ENCODE assay signal across 9 mouse cellular contexts in genomic region chr4:126108061-126108740, GRCm38 (mm10). TPM values are rescaled to one million over a fixed set of nuclear protein-coding genes. Genes with fewer than 3 reads are reported as not detected.
DNase-seq lines count a peak whose midpoint lies in the region; TF ChIP-seq lines count a peak whose summit lies in the region.
"Had no signal": no experiment of that assay in that cellular context is flagged by ENCODE, and none has a peak within 500 bp of the region (broad histone marks: within the 10 kb centered on the region; RNA-seq: fewer than 3 reads in every experiment).

No protein-coding gene starts in this region.

- peak; percentile 61 for DNase-seq in cerebellum, adult 9-10 months
- no peak for DNase-seq in cerebellum, postnatal 4 days (ENCODE audit: low spot score in 2 of 2)
- DNase-seq in lung, postnatal 10 days, result peak; percentile 51
- no peak for DNase-seq in lung, adult 2 months
- peak; percentile 97 for DNase-seq in kidney, adult 2 months
- DNase-seq in frontal cortex, postnatal 25 days (ENCODE audit: low spot score in 2 of 2), result no peak
- no peak for DNase-seq in embryo, embryonic 9.5 days (ENCODE audit: extremely low spot score)
- DNase-seq: right cerebral cortex, adult 18-20 months had no signal

- H3K36me3 ChIP-seq in kidney, adult 2 months (ENCODE audit: control insufficient read depth, insufficient read depth, low read length), result no peaks in the 10 kb centered on the region

- H3K4me3 ChIP-seq in lung, adult 2 months (replicated peaks; ENCODE audit: extremely low read depth, low read depth, low read length), result no peak overlapping the region
- H3K4me3 ChIP-seq in kidney, adult 2 months (ENCODE audit: insufficient read depth, low read depth, low read length), result peak overlapping the region; percentile 24; the same call in 1 of the 2 replicates
- no peak overlapping the region for H3K4me3 ChIP-seq in olfactory bulb, adult 2 months (ENCODE audit: insufficient read depth, low read depth, low read length)

- TF ChIP-seq POLR2A in lung, adult 2 months (IDR thresholded peaks at IDR 0.05; ENCODE audit: borderline replicate concordance, extremely low read depth, low read depth, low read length), result no peak
- no peak for TF ChIP-seq POLR2A in kidney, adult 2 months (IDR thresholded peaks at IDR 0.05; ENCODE audit: low read depth, low read length)
- TF ChIP-seq POLR2A in olfactory bulb, adult 2 months (IDR thresholded peaks at IDR 0.05; ENCODE audit: insufficient read depth, low read depth, low read length), result no peak

- TF ChIP-seq CTCF in lung, adult 2 months (IDR thresholded peaks at IDR 0.05; ENCODE audit: insufficient read depth, low read length), result no peak
- no peak for TF ChIP-seq CTCF in kidney, adult 2 months (conservative IDR thresholded peaks at IDR 0.05; ENCODE audit: insufficient read depth, insufficient read length, low read depth, low read length)
- no peak for TF ChIP-seq CTCF in olfactory bulb, adult 2 months (IDR thresholded peaks at IDR 0.05; ENCODE audit: insufficient read depth, low read depth, low read length)

- 37% methylated on average over 8 of the region's 8 CpGs for WGBS in lung, adult 2 months
- 33% methylated on average over 8 of the region's 8 CpGs for WGBS in kidney, adult 2 months
- 38% methylated on average over 8 of the region's 8 CpGs for WGBS in olfactory bulb, adult 2 months

- peak overlapping the region; percentile 78 for H3K27ac ChIP-seq in kidney, adult 2 months (ENCODE audit: insufficient read depth, low read depth, low read length)
- peak overlapping the region; percentile 62; the same call in 1 of the 2 replicates for H3K27ac ChIP-seq in olfactory bulb, adult 2 months (ENCODE audit: insufficient read depth, low read depth, low read length)

- peaks cover 36% of the 10 kb centered on the region for H3K4me1 ChIP-seq in lung, adult 2 months (ENCODE audit: control insufficient read depth, insufficient read depth, low read length)
- peaks cover 61% of the 10 kb centered on the region for H3K4me1 ChIP-seq in kidney, adult 2 months (ENCODE audit: control insufficient read depth, insufficient read depth, low read length)
- H3K4me1 ChIP-seq in olfactory bulb, adult 2 months (ENCODE audit: control insufficient read depth, insufficient read depth, low read length), result peaks cover 40% of the 10 kb centered on the region

- H3K27me3 ChIP-seq in kidney, adult 2 months (replicated peaks; ENCODE audit: control insufficient read depth, insufficient read depth, low read length), result no peaks in the 10 kb centered on the region

RNA-seq across cellular contexts. Expression of gene Stk40, which starts 4.4 kb away (rescaled TPM):
- 38.0 and 41.1 TPM in 2 replicates for polyA plus RNA-seq in lung, adult 2 months (2012; rRNA removed)
- polyA plus RNA-seq in kidney, adult 2 months (2012; rRNA removed), result 38.3 and 38.9 TPM in 2 replicates
- polyA plus RNA-seq in olfactory bulb, adult 2 months (2012; ENCODE audit: insufficient read depth, insufficient read length, low replicate concordance, missing spikeins), result not detected in 2 replicates

RNA-seq across cellular contexts. Expression of gene Lsm10, which starts 11.8 kb away (rescaled TPM):
- 30.2 and 34.8 TPM in 2 replicates for polyA plus RNA-seq in lung, adult 2 months (2012; rRNA removed)
- 36.5 TPM in 2 replicates for polyA plus RNA-seq in kidney, adult 2 months (2012; rRNA removed)
- polyA plus RNA-seq in olfactory bulb, adult 2 months (2012; ENCODE audit: insufficient read depth, insufficient read length, low replicate concordance, missing spikeins), result not detected in 2 replicates

RNA-seq across cellular contexts. Expression of gene Eva1b, which starts 39.3 kb away (rescaled TPM):
- 221 and 295 TPM in 2 replicates for polyA plus RNA-seq in lung, adult 2 months (2012; rRNA removed)
- polyA plus RNA-seq in kidney, adult 2 months (2012; rRNA removed), result 68.8 and 101 TPM in 2 replicates
- polyA plus RNA-seq in olfactory bulb, adult 2 months (2012; ENCODE audit: insufficient read depth, insufficient read length, low replicate concordance, missing spikeins), result not detected in 2 replicates

RNA-seq across cellular contexts. Expression of gene Oscp1, which starts 49.8 kb away (rescaled TPM):
- 2.8 and 4.5 TPM in 2 replicates for polyA plus RNA-seq in lung, adult 2 months (2012; rRNA removed)
- polyA plus RNA-seq in kidney, adult 2 months (2012; rRNA removed), result 2.5 and 3.3 TPM in 2 replicates
- polyA plus RNA-seq in olfactory bulb, adult 2 months (2012; ENCODE audit: insufficient read depth, insufficient read length, low replicate concordance, missing spikeins), result not detected in 2 replicates

RNA-seq across cellular contexts. Expression of gene Sh3d21, which starts 55.1 kb away (rescaled TPM):
- polyA plus RNA-seq in lung, adult 2 months (2012; rRNA removed), result 6.2 and 7.5 TPM in 2 replicates
- 5.0 and 5.5 TPM in 2 replicates for polyA plus RNA-seq in kidney, adult 2 months (2012; rRNA removed)
- polyA plus RNA-seq in olfactory bulb, adult 2 months (2012; ENCODE audit: insufficient read depth, insufficient read length, low replicate concordance, missing spikeins), result not detected in 2 replicates

Comparison
In these comparisons a context has a peak if more than half of its experiments do, and no peak if none do; other contexts are left out.
1. DNase-seq: peak in cerebellum, adult 9-10 months (single experiment), lung, postnatal 10 days (single experiment) and kidney, adult 2 months (single experiment); none in cerebellum, postnatal 4 days (0 of 2), lung, adult 2 months (single experiment), frontal cortex, postnatal 25 days (0 of 2) and embryo, embryonic 9.5 days (single experiment).
2. RNA of gene Stk40, which starts 4.4 kb away (polyA plus RNA-seq): 38.0 to 41.1 TPM in lung, adult 2 months and 38.3 to 38.9 TPM in kidney, adult 2 months; not detected in olfactory bulb, adult 2 months; every median in the first group is over 10 times any median in the second.
3. RNA of gene Lsm10, which starts 11.8 kb away (polyA plus RNA-seq): 36.5 TPM in kidney, adult 2 months and 30.2 to 34.8 TPM in lung, adult 2 months; not detected in olfactory bulb, adult 2 months; every median in the first group is over 10 times any median in the second.
4. RNA of gene Eva1b, which starts 39.3 kb away (polyA plus RNA-seq): 221 to 295 TPM in lung, adult 2 months and 68.8 to 101 TPM in kidney, adult 2 months; not detected in olfactory bulb, adult 2 months; every median in the first group is over 10 times any median in the second.